Mouse (Mus musculus): ENCODE data around the gene Wnt11. TPM values are rescaled to one million over a fixed set of nuclear protein-coding genes. Genes with fewer than 3 reads are reported as not detected.

Wnt11 gene
- polyA plus RNA-seq, 1 experiment, result not detected

GRCm38 (mm10) chr7:98894768-98895167, 59.9 kb downstream of the Wnt11 start:
- H3K4me3 ChIP-seq (ENCODE audit: low read depth, low read length), result no peak overlapping the region
- no peaks in the 10 kb centered on the region for H3K9me3 ChIP-seq (replicated peaks; ENCODE audit: control insufficient read depth, insufficient read depth, low read length, poor library complexity, severe bottlenecking)
- H3K27me3 ChIP-seq (ENCODE audit: control insufficient read depth, insufficient read depth, low read length, poor library complexity, severe bottlenecking), result no peaks in the 10 kb centered on the region
- no peak overlapping the region for H3K9ac ChIP-seq (ENCODE audit: low read depth, poor library complexity, severe bottlenecking)
- H3K27ac ChIP-seq (ENCODE audit: insufficient read depth, low read length), result no peak overlapping the region
- no peaks in the 10 kb centered on the region for H3K4me1 ChIP-seq (ENCODE audit: control insufficient read depth, insufficient read depth, low read length)
- H3K36me3 ChIP-seq (ENCODE audit: control insufficient read depth, insufficient read depth, low read length, poor library complexity, severe bottlenecking), result no peaks in the 10 kb centered on the region
- TF ChIP-seq CTCF (IDR thresholded peaks at IDR 0.05; ENCODE audit: low read depth, low read length) (no peak), POLR2A (IDR thresholded peaks at IDR 0.05; ENCODE audit: insufficient read depth, low read length) (no peak), EP300 (IDR thresholded peaks at IDR 0.05; ENCODE audit: insufficient read depth, low read depth, low read length) (no peak)

GRCm38 (mm10) chr7:98895501-98896095, 60.7 kb downstream of the Wnt11 start:
- Histone ChIP-seq H3K27ac (ENCODE audit: insufficient read depth, low read length) (no peak overlapping the region), H3K9ac (ENCODE audit: low read depth, poor library complexity, severe bottlenecking) (no peak overlapping the region), H3K27me3 (ENCODE audit: control insufficient read depth, insufficient read depth, low read length, poor library complexity, severe bottlenecking) (no peaks in the 10 kb centered on the region), H3K4me3 (ENCODE audit: low read depth, low read length) (no peak overlapping the region), H3K4me1 (ENCODE audit: control insufficient read depth, insufficient read depth, low read length) (no peaks in the 10 kb centered on the region), H3K36me3 (ENCODE audit: control insufficient read depth, insufficient read depth, low read length, poor library complexity, severe bottlenecking) (no peaks in the 10 kb centered on the region), H3K9me3 (replicated peaks; ENCODE audit: control insufficient read depth, insufficient read depth, low read length, poor library complexity, severe bottlenecking) (no peaks in the 10 kb centered on the region)
- TF ChIP-seq CTCF (IDR thresholded peaks at IDR 0.05; ENCODE audit: low read depth, low read length) (no peak), POLR2A (IDR thresholded peaks at IDR 0.05; ENCODE audit: insufficient read depth, low read length) (no peak), EP300 (IDR thresholded peaks at IDR 0.05; ENCODE audit: insufficient read depth, low read depth, low read length) (no peak)

- H3K4me1 ChIP-seq (ENCODE audit: control insufficient read depth, insufficient read depth, low read length), result no peaks in the 10 kb centered on the region
These were observed 62.4 kb downstream of the Wnt11 start for GRCm38 (mm10) chr7:98897323-98897722.

GRCm38 (mm10) chr7:98899815-98900214, 64.9 kb downstream of the Wnt11 start:
- H3K4me3 ChIP-seq (ENCODE audit: low read depth, low read length), result no peak overlapping the region
- H3K9ac ChIP-seq (ENCODE audit: low read depth, poor library complexity, severe bottlenecking), result no peak overlapping the region
- no peaks in the 10 kb centered on the region for H3K27me3 ChIP-seq (ENCODE audit: control insufficient read depth, insufficient read depth, low read length, poor library complexity, severe bottlenecking)
- no peak overlapping the region for H3K27ac ChIP-seq (ENCODE audit: insufficient read depth, low read length)
- H3K36me3 ChIP-seq (ENCODE audit: control insufficient read depth, insufficient read depth, low read length, poor library complexity, severe bottlenecking), result no peaks in the 10 kb centered on the region
- H3K9me3 ChIP-seq (replicated peaks; ENCODE audit: control insufficient read depth, insufficient read depth, low read length, poor library complexity, severe bottlenecking), result no peaks in the 10 kb centered on the region
- no peak for TF ChIP-seq EP300 (IDR thresholded peaks at IDR 0.05; ENCODE audit: insufficient read depth, low read depth, low read length)
- TF ChIP-seq POLR2A (IDR thresholded peaks at IDR 0.05; ENCODE audit: insufficient read depth, low read length), result no peak
- no peak for TF ChIP-seq CTCF (IDR thresholded peaks at IDR 0.05; ENCODE audit: low read depth, low read length)
- H3K4me1 ChIP-seq (ENCODE audit: control insufficient read depth, insufficient read depth, low read length), result no peaks in the 10 kb centered on the region

More at GRCm38 (mm10) chr7:98897323-98897722, 62.4 kb downstream of the Wnt11 start:
- no peaks in the 10 kb centered on the region for H3K36me3 ChIP-seq (ENCODE audit: control insufficient read depth, insufficient read depth, low read length, poor library complexity, severe bottlenecking)
- H3K27ac ChIP-seq (ENCODE audit: insufficient read depth, low read length), result no peak overlapping the region
- H3K9ac ChIP-seq (ENCODE audit: low read depth, poor library complexity, severe bottlenecking), result no peak overlapping the region
- no peak overlapping the region for H3K4me3 ChIP-seq (ENCODE audit: low read depth, low read length)
- H3K27me3 ChIP-seq (ENCODE audit: control insufficient read depth, insufficient read depth, low read length, poor library complexity, severe bottlenecking), result no peaks in the 10 kb centered on the region
- no peak for TF ChIP-seq POLR2A (IDR thresholded peaks at IDR 0.05; ENCODE audit: insufficient read depth, low read length)
- TF ChIP-seq EP300 (IDR thresholded peaks at IDR 0.05; ENCODE audit: insufficient read depth, low read depth, low read length), result no peak
- TF ChIP-seq CTCF (IDR thresholded peaks at IDR 0.05; ENCODE audit: low read depth, low read length), result no peak
- no peaks in the 10 kb centered on the region for H3K9me3 ChIP-seq (replicated peaks; ENCODE audit: control insufficient read depth, insufficient read depth, low read length, poor library complexity, severe bottlenecking)

GRCm38 (mm10) chr7:98901120-98901519, 66.2 kb downstream of the Wnt11 start:
- H3K27ac ChIP-seq (ENCODE audit: insufficient read depth, low read length), result no peak overlapping the region
- TF ChIP-seq EP300 (IDR thresholded peaks at IDR 0.05; ENCODE audit: insufficient read depth, low read depth, low read length) (no peak), POLR2A (IDR thresholded peaks at IDR 0.05; ENCODE audit: insufficient read depth, low read length) (no peak), CTCF (IDR thresholded peaks at IDR 0.05; ENCODE audit: low read depth, low read length) (peak; percentile 29)
- no peaks in the 10 kb centered on the region for H3K27me3 ChIP-seq (ENCODE audit: control insufficient read depth, insufficient read depth, low read length, poor library complexity, severe bottlenecking)
- H3K9ac ChIP-seq (ENCODE audit: low read depth, poor library complexity, severe bottlenecking), result no peak overlapping the region
- H3K4me1 ChIP-seq (ENCODE audit: control insufficient read depth, insufficient read depth, low read length), result no peaks in the 10 kb centered on the region
- no peak overlapping the region for H3K4me3 ChIP-seq (ENCODE audit: low read depth, low read length)
- no peaks in the 10 kb centered on the region for H3K36me3 ChIP-seq (ENCODE audit: control insufficient read depth, insufficient read depth, low read length, poor library complexity, severe bottlenecking)
- no peaks in the 10 kb centered on the region for H3K9me3 ChIP-seq (replicated peaks; ENCODE audit: control insufficient read depth, insufficient read depth, low read length, poor library complexity, severe bottlenecking)

GRCm38 (mm10) chr7:98903884-98904283, 69.0 kb downstream of the Wnt11 start:
- no peaks in the 10 kb centered on the region for H3K9me3 ChIP-seq (replicated peaks; ENCODE audit: control insufficient read depth, insufficient read depth, low read length, poor library complexity, severe bottlenecking)
- H3K36me3 ChIP-seq (ENCODE audit: control insufficient read depth, insufficient read depth, low read length, poor library complexity, severe bottlenecking), result no peaks in the 10 kb centered on the region
- H3K4me1 ChIP-seq (ENCODE audit: control insufficient read depth, insufficient read depth, low read length), result no peaks in the 10 kb centered on the region
- H3K9ac ChIP-seq (ENCODE audit: low read depth, poor library complexity, severe bottlenecking), result no peak overlapping the region
- H3K27me3 ChIP-seq (ENCODE audit: control insufficient read depth, insufficient read depth, low read length, poor library complexity, severe bottlenecking), result no peaks in the 10 kb centered on the region
- TF ChIP-seq POLR2A (IDR thresholded peaks at IDR 0.05; ENCODE audit: insufficient read depth, low read length), result no peak
- TF ChIP-seq EP300 (IDR thresholded peaks at IDR 0.05; ENCODE audit: insufficient read depth, low read depth, low read length), result no peak
- TF ChIP-seq CTCF (IDR thresholded peaks at IDR 0.05; ENCODE audit: low read depth, low read length), result no peak
- H3K4me3 ChIP-seq (ENCODE audit: low read depth, low read length), result no peak overlapping the region
- H3K27ac ChIP-seq (ENCODE audit: insufficient read depth, low read length), result no peak overlapping the region

Other genes with a start within 250 kb of the Wnt11 start
- gene Emsy, start 178.3 kb upstream of the Wnt11 start, polyA plus RNA-seq (2011; ENCODE audit: insufficient read depth, insufficient read length, low read depth, missing spikeins), result 61.2 and 66.5 TPM in 2 replicates
- gene Thap12, start 132.0 kb upstream of the Wnt11 start, polyA plus RNA-seq (2011; ENCODE audit: insufficient read depth, insufficient read length, low read depth, missing spikeins), result 28.1 and 36.7 TPM in 2 replicates